Mouse (Mus musculus) ES-Bruce4 (cell line): ENCODE data around the gene Rapgef4. TPM values are rescaled to one million over a fixed set of nuclear protein-coding genes. Genes with fewer than 3 reads are reported as not detected.

Source experiments
- H3K27ac ChIP-seq: 2 replicates; pipeline ENCODE4 v1.5.1; 2012; ENCODE audit warnings: low read length, inconsistent platforms; ENCODE audit not compliant: insufficient read depth
- H3K27me3 ChIP-seq: 2 replicates; pipeline ENCODE4 v1.6.1; 2012; ENCODE audit warnings: mild to moderate bottlenecking, low read length, inconsistent platforms; ENCODE audit not compliant: control insufficient read depth, poor library complexity, insufficient read depth, severe bottlenecking
- H3K36me3 ChIP-seq: 2 replicates; pipeline ENCODE4 v1.6.1; 2012; ENCODE audit warnings: inconsistent platforms, mild to moderate bottlenecking, low read length, moderate library complexity; ENCODE audit not compliant: control insufficient read depth, poor library complexity, insufficient read depth, severe bottlenecking
- H3K4me1 ChIP-seq: one replicate; pipeline ENCODE4 v1.8.1; 2011; ENCODE audit warnings: low read length; ENCODE audit not compliant: control insufficient read depth, insufficient read depth
- H3K4me3 ChIP-seq: 2 replicates; pipeline ENCODE4 v1.5.1; 2011; ENCODE audit warnings: low read depth, mild to moderate bottlenecking, low read length
- H3K9ac ChIP-seq: 2 replicates; pipeline ENCODE4 v1.6.1; 2012; ENCODE audit warnings: low read depth, mild to moderate bottlenecking, inconsistent platforms; ENCODE audit not compliant: poor library complexity, severe bottlenecking
- H3K9me3 ChIP-seq: replicated peaks from 2 replicates; pipeline ENCODE4 v1.6.1; 2012; ENCODE audit warnings: mild to moderate bottlenecking, low read length, inconsistent platforms; ENCODE audit not compliant: control insufficient read depth, poor library complexity, insufficient read depth, severe bottlenecking
- CTCF ChIP-seq: IDR thresholded peaks from one replicate; pipeline ENCODE4 v1.8.1; 2011; ENCODE audit warnings: low read depth, low read length
- EP300 ChIP-seq: IDR thresholded peaks from 2 replicates; pipeline ENCODE4 v1.6.1; 2011; ENCODE audit warnings: low read depth, low read length; ENCODE audit not compliant: insufficient read depth
- POLR2A ChIP-seq: IDR thresholded peaks from one replicate; pipeline ENCODE4 v1.8.1; 2011; ENCODE audit warnings: low read length; ENCODE audit not compliant: insufficient read depth
- polyA plus RNA-seq: library from polyadenylated mRNA; stranded (reverse); fragments of >200 nt; gene quantifications from 2 replicates; pipeline ENCODE4 v1.2.4, GENCODE M21; 2011; ENCODE audit warnings: low read depth; ENCODE audit not compliant: missing spikeins, insufficient read depth, insufficient read length

Gene Rapgef4
- polyA plus RNA-seq, 1 experiment = not detected

GRCm38 (mm10) chr2:72074999-72075561, 94.0 kb downstream of the Rapgef4 start:
- H3K27ac ChIP-seq = no peak overlapping the region
- H3K9me3 ChIP-seq = no peaks in the 10 kb centered on the region
- H3K4me3 ChIP-seq = no peak overlapping the region
- H3K9ac ChIP-seq = no peak overlapping the region
- H3K36me3 ChIP-seq = no peaks in the 10 kb centered on the region
- TF ChIP-seq POLR2A (no peak), EP300 (no peak), CTCF (no peak)
- no peaks in the 10 kb centered on the region for H3K4me1 ChIP-seq
- H3K27me3 ChIP-seq = no peaks in the 10 kb centered on the region

DNA sequence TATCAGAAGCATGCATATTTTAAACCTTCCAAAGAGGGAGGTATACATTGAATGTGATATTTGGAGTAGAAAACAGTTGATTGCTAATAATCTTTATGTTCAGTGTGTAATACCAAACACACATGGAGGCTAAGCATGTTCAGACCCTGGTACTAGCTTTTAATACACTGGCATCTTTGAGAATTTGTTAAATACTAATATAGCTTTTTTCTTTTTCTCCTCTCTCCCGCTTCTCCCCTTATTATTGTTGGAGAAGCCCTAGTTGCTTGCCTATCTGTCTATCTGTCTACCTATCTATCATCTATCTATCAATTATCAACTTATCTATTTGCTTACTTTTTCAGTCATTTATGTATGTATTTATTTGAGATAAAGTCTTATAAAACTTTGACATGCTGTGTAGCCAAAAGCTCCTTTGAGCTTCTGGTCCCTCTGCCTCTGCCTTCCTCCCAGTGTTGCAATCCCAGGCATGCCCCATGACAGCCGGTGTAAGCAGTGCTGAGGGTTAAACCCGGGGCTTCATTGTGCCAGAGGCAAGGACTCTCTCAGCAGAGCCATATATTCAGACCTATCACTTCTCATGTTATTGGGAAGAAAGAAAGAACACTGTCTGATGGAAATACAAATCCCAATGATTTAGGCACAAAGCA, 96.6 kb downstream of the Rapgef4 start:
- H3K36me3 ChIP-seq = no peaks in the 10 kb centered on the region
- no peak for TF ChIP-seq POLR2A
- no peak for TF ChIP-seq CTCF
- no peak for TF ChIP-seq EP300
- peaks cover 2% of the 10 kb centered on the region for H3K4me1 ChIP-seq
- H3K27me3 ChIP-seq = no peaks in the 10 kb centered on the region
- no peak overlapping the region for H3K4me3 ChIP-seq
- no peaks in the 10 kb centered on the region for H3K9me3 ChIP-seq
- H3K9ac ChIP-seq = no peak overlapping the region
- H3K27ac ChIP-seq = no peak overlapping the region

- Histone ChIP-seq H3K4me1 (peaks cover 2% of the 10 kb centered on the region), H3K27me3 (no peaks in the 10 kb centered on the region), H3K9me3 (no peaks in the 10 kb centered on the region), H3K27ac (no peak overlapping the region), H3K4me3 (no peak overlapping the region), H3K9ac (no peak overlapping the region), H3K36me3 (no peaks in the 10 kb centered on the region)
- TF ChIP-seq EP300 (no peak), POLR2A (no peak), CTCF (no peak)
These were observed 97.1 kb downstream of the Rapgef4 start for GRCm38 (mm10) chr2:72078140-72078521.

GRCm38 (mm10) chr2:72079110-72079509, 98.1 kb downstream of the Rapgef4 start:
- H3K4me3 ChIP-seq = no peak overlapping the region
- H3K27me3 ChIP-seq = no peaks in the 10 kb centered on the region
- H3K9me3 ChIP-seq = no peaks in the 10 kb centered on the region
- H3K4me1 ChIP-seq = peaks cover 2% of the 10 kb centered on the region
- H3K9ac ChIP-seq = no peak overlapping the region
- no peak overlapping the region for H3K27ac ChIP-seq
- TF ChIP-seq POLR2A = no peak
- no peak for TF ChIP-seq CTCF
- TF ChIP-seq EP300 = no peak
- H3K36me3 ChIP-seq = no peaks in the 10 kb centered on the region

DNA sequence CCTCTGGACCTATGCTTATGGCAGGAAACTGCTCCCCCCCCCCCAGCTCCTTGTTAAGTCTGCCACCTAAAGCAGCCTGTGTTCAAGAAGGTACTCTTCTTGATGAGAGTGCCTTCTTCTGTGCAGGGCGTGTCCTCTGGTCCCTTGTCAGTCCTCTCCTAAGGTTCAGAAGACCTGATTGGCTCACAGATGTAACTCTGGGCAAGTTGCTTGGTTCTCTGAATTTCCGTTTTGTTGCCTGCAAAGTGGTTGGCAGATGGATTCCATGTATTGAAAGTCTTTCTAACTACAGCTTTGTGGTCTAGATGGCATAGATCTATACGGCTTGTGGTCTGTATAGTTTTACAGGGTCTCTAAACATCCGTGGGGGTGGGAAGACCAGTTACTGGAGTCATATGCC, 101.8 kb downstream of the Rapgef4 start:
- H3K4me1 ChIP-seq = peaks cover 2% of the 10 kb centered on the region
- H3K9ac ChIP-seq = no peak overlapping the region

DNA sequence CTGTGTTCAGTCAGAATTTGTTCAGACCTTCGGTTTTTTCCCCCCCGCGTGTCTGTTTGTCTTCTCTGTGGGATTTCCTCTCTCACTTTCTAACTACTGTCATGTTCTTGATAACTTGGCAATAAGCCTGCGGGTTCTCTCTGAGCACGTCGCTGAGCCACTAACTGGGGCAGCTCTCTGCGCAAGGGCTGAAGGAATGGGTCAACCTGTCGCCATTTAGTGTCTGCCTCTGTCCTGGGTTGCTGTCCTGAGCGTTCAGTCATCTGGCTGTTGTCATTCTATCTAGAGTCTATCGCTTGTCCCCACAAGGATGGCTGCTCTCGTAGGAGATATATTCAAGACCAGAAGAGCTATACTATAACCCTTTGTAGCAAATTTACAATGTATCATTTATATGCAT, 107.8 kb downstream of the Rapgef4 start:
- H3K4me3 ChIP-seq = no peak overlapping the region
- no peak overlapping the region for H3K9ac ChIP-seq
- no peaks in the 10 kb centered on the region for H3K36me3 ChIP-seq
- H3K27ac ChIP-seq = no peak overlapping the region
- no peaks in the 10 kb centered on the region for H3K9me3 ChIP-seq
- no peaks in the 10 kb centered on the region for H3K4me1 ChIP-seq
- no peaks in the 10 kb centered on the region for H3K27me3 ChIP-seq
- no peak for TF ChIP-seq EP300
- TF ChIP-seq CTCF = no peak
- no peak for TF ChIP-seq POLR2A

More for the DNA sequence above, 101.8 kb downstream of the Rapgef4 start:
- Histone ChIP-seq H3K27me3 (no peaks in the 10 kb centered on the region), H3K36me3 (no peaks in the 10 kb centered on the region), H3K27ac (no peak overlapping the region), H3K4me3 (no peak overlapping the region), H3K9me3 (no peaks in the 10 kb centered on the region)
- TF ChIP-seq CTCF = no peak
- TF ChIP-seq POLR2A = no peak
- no peak for TF ChIP-seq EP300
